Mouse (Mus musculus) liver, adult 2 months (tissue): Measurements from ENCODE around the gene Gm35315.
"Not testable (repeated sequence)": the region's sequence is repeated elsewhere in the genome, so short reads cannot be mapped to it uniquely, and the experiment has no call there.

Experiments used
- CTCF ChIP-seq: fragments of 200-500 bp; IDR thresholded peaks from 2 replicates; pipeline ENCODE4 v1.5.1; 2011; ENCODE audit warnings: low read depth, low read length, control low read depth
- POLR2A ChIP-seq: fragments of 200-500 bp; IDR thresholded peaks from 2 replicates; pipeline ENCODE4 v1.6.1; 2011; ENCODE audit warnings: low read length, control low read depth; ENCODE audit not compliant: insufficient read depth; ENCODE audit errors: extremely low read depth

DNA sequence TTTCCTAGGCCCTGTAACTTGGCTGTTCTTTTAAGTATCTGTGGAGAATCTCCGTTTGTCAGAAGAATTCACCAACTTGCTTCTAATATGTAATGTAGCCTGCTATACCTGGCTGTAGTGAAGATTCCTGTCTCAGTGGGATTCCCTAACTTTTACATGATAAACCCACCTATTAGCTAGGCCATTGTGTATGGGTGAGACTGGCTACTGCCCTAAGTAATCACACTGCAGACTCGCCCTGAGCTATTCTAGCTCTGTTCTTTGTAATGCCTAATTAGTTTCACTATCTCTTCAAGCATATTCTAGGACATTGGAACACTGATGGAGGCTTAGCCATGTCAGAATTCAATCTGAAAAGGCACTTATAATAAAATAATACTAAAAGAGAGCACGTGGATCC, 28.2 kb upstream of the Gm35315 start:
- TF ChIP-seq CTCF, POLR2A: not testable (repeated sequence)
